In genomic region chr9:21131059-21131956, GRCm38 (mm10) we compare ENCODE assay signal across 8 mouse cellular contexts. TPM values are rescaled to one million over a fixed set of nuclear protein-coding genes. Genes with fewer than 3 reads are reported as not detected.
DNase-seq lines count a peak whose midpoint lies in the region; ATAC-seq lines count a peak whose summit lies in the region.

TSS of gene Tyk2 (minus strand) at chr9:21131243.

- peak; percentile 100 for DNase-seq in R1 (ENCODE audit: low read depth, low spot score)
- DNase-seq in cerebellum, postnatal 25 days: peak; percentile 87 to 91
- peak; percentile 77 to 83 for DNase-seq in frontal cortex, postnatal 25 days (ENCODE audit: low spot score in 2 of 2)
- peak; percentile 93 for DNase-seq in hindbrain, embryonic 14.5 days (ENCODE audit: low spot score)
- peak; percentile 88 to 92 for DNase-seq in layer of hippocampus, postnatal 36 days
- DNase-seq in lung, postnatal 36 days: peak; percentile 98
- peak; percentile 98 for DNase-seq in retina, postnatal 1 day
- DNase-seq in urinary bladder, adult 18-20 months (ENCODE audit: low spot score in 2 of 2): peak; percentile 79 to 92

- peak within 1 kb of the TSS; percentile 61 for H3K4me3 ChIP-seq in hindbrain, embryonic 14.5 days (replicated peaks; ENCODE audit: low read length)

- H3K9me3 ChIP-seq in hindbrain, embryonic 14.5 days (ENCODE audit: control insufficient read depth, low read length): no peaks in the 10 kb centered on the region

- H3K4me2 ChIP-seq in hindbrain, embryonic 14.5 days (replicated peaks): peak within 1 kb of the TSS; percentile 68

- H3K36me3 ChIP-seq in hindbrain, embryonic 14.5 days (replicated peaks; ENCODE audit: control insufficient read depth, insufficient read depth): peaks cover 18% of the 10 kb centered on the region

- 7% methylated on average over 37 of the region's 37 CpGs for WGBS in hindbrain, embryonic 14.5 days

- peak within 1 kb of the TSS; percentile 60 for H3K9ac ChIP-seq in hindbrain, embryonic 14.5 days

- ATAC-seq in hindbrain, embryonic 14.5 days (ENCODE audit: low FRiP score): peak; percentile 98

- H3K27ac ChIP-seq in hindbrain, embryonic 14.5 days: peak within 1 kb of the TSS; percentile 73

- peaks cover 6% of the 10 kb centered on the region; the same call in 1 of the 2 replicates for H3K4me1 ChIP-seq in hindbrain, embryonic 14.5 days (replicated peaks; ENCODE audit: control insufficient read depth, insufficient read depth, low read length)

- H3K27me3 ChIP-seq in hindbrain, embryonic 14.5 days (ENCODE audit: control insufficient read depth, insufficient read depth, low read length): no peaks in the 10 kb centered on the region

RNA-seq across cellular contexts. Expression of gene Tyk2, which starts in this region (rescaled TPM):
- polyA plus RNA-seq in hindbrain, embryonic 14.5 days (2014; fragmentation: Nextera tagmentation; extraction: Ambion mirVana): 7.3 and 8.4 TPM in 2 replicates
- 10 to 100 TPM; 14.6 to 18.0 TPM for total RNA-seq in layer of hippocampus, postnatal 36 days (2021)

Comparison
In these comparisons a context has a peak if more than half of its experiments do, and no peak if none do; other contexts are left out.
1. Peak in every context shown above with its lines: DNase-seq, ATAC-seq, H3K4me3 ChIP-seq and H3K27ac ChIP-seq.